Mouse (Mus musculus) erythroblast, adult 5-6 weeks (primary cell): Measurements from ENCODE around the gene Bst1. TPM values are rescaled to one million over a fixed set of nuclear protein-coding genes. Genes with fewer than 3 reads are reported as not detected.

Source experiments
- ATAC-seq: replicated peaks from 2 replicates; pipeline ENCODE4 v1.8.0; 2016; ENCODE audit warnings: moderate number of reproducible peaks, mild to moderate bottlenecking, moderate TSS enrichment, inconsistent platforms; ENCODE audit not compliant: poor library complexity, low FRiP score, severe bottlenecking
- total RNA-seq, 2 experiments: library from RNA; stranded (forward) in 1 of 2; stranded (reverse) in 1 of 2; fragments of 150-400 nt in 1 of 2; fragments of 200-764, 138-1000 nt in 1 of 2; gene quantifications; 2 replicates each; pipeline versions ENCODE4 v1.2.3 to v1.2.4; 2015 to 2017; ENCODE audit warnings: low replicate concordance in 2 of 2

The Bst1 gene
- total RNA-seq (2015; ENCODE audit: low replicate concordance): 0.96 and 8.4 TPM in 2 replicates
- total RNA-seq (2017; ENCODE audit: low replicate concordance): 4.9 and 5.4 TPM in 2 replicates

- no peak for ATAC-seq
Observed at GRCm38 (mm10) chr5:43818695-43819094, at the start of gene Bst1. Bst1 (plus strand) TSS chr5:43818885.

- no peak for ATAC-seq
Observed at GRCm38 (mm10) chr5:43770618-43771354, 47.9 kb upstream of the Bst1 start.

- ATAC-seq: no peak
Observed at GRCm38 (mm10) chr5:43771555-43771954, 47.1 kb upstream of the Bst1 start.

- ATAC-seq: no peak
Observed at GRCm38 (mm10) chr5:43776407-43776806, 42.3 kb upstream of the Bst1 start.

- ATAC-seq: no peak
Observed at GRCm38 (mm10) chr5:43776993-43777392, 41.7 kb upstream of the Bst1 start.

GRCm38 (mm10) chr5:43778583-43778982 is 40.1 kb upstream of the Bst1 start:
- ATAC-seq: no peak

- ATAC-seq: 0 out of 2 replicates have a peak, but pooled peaks have one; percentile 53
Observed at GRCm38 (mm10) chr5:43781423-43781976, 37.2 kb upstream of the Bst1 start.

GRCm38 (mm10) chr5:43781977-43782930 is 36.4 kb upstream of the Bst1 start:
- ATAC-seq: peak; percentile 82

GRCm38 (mm10) chr5:43783996-43784395 is 34.7 kb upstream of the Bst1 start:
- ATAC-seq: no peak

GRCm38 (mm10) chr5:43786607-43787006 is 32.1 kb upstream of the Bst1 start:
- no peak for ATAC-seq

- ATAC-seq: no peak
Observed at GRCm38 (mm10) chr5:43787976-43788752, 30.5 kb upstream of the Bst1 start.

GRCm38 (mm10) chr5:43792354-43792753 is 26.3 kb upstream of the Bst1 start:
- ATAC-seq: no peak

GRCm38 (mm10) chr5:43799530-43799929 is 19.2 kb upstream of the Bst1 start:
- ATAC-seq: no peak

GRCm38 (mm10) chr5:43800700-43801099 is 18.0 kb upstream of the Bst1 start:
- ATAC-seq: no peak

- no peak for ATAC-seq
Observed at GRCm38 (mm10) chr5:43801253-43801652, 17.4 kb upstream of the Bst1 start.

- no peak for ATAC-seq
Observed at GRCm38 (mm10) chr5:43801798-43802197, 16.9 kb upstream of the Bst1 start.

GRCm38 (mm10) chr5:43805401-43805800 is 13.3 kb upstream of the Bst1 start:
- no peak for ATAC-seq

GRCm38 (mm10) chr5:43806340-43806739 is 12.3 kb upstream of the Bst1 start:
- ATAC-seq: no peak

GRCm38 (mm10) chr5:43806914-43807313 is 11.8 kb upstream of the Bst1 start:
- no peak for ATAC-seq
